Mouse (Mus musculus) left cerebral cortex, adult 2 months (tissue): ENCODE measurements around the gene Vwc2. TPM values are rescaled to one million over a fixed set of nuclear protein-coding genes. Genes with fewer than 3 reads are reported as not detected.
A peak's percentile ranks its signal among the peaks of the same experiment; 100 is the strongest.

ENCODE experiments used
- DNase-seq, 2 experiments: peaks; one replicate each; pipeline ENCODE4 v3.0.0; 2021 to 2022; ENCODE audit warnings: low spot score in 2 of 2, mixed read lengths in 1 of 2; ENCODE audit errors: extremely low spot score in 1 of 2
- H3K27ac ChIP-seq: fragments of 200-600 bp; 2 replicates; pipeline ENCODE4 v1.8.1; 2022
- H3K4me3 ChIP-seq: fragments of 200-600 bp; 2 replicates; pipeline ENCODE4 v1.8.1; 2022
- CTCF ChIP-seq: fragments of 200-600 bp; IDR thresholded peaks from 2 replicates; pipeline ENCODE4 v1.8.1; 2022; ENCODE audit warnings: antibody characterized with exemption, mild to moderate bottlenecking, moderate library complexity
- intact Hi-C: fragments of 180-260 bp; cut with DNase I; formaldehyde crosslinking; loops from one replicate; pipeline ENCODE4 v1.15.1; 2025
- total RNA-seq, 2 experiments: library from RNA; stranded (reverse); gene quantifications; 2 replicates each; pipeline ENCODE4 v1.2.3; 2021

Gene Vwc2
- total RNA-seq, 2 experiments from 2014 or later: 10.1 to 11.4 TPM

- Histone ChIP-seq H3K27ac (no peak overlapping the region), H3K4me3 (no peak overlapping the region; the same call in 1 of the 2 replicates)
- intact Hi-C loops: no loop called here
- DNase-seq: no peak
- no peak for TF ChIP-seq CTCF
Measured at GRCm38 (mm10) chr11:11116736-11117135, 2.7 kb downstream of the Vwc2 start.

GRCm38 (mm10) chr11:11122866-11123265 lies 8.8 kb downstream of the Vwc2 start:
- intact Hi-C loops: no loop called here
- H3K4me3 ChIP-seq: no peak overlapping the region
- H3K27ac ChIP-seq: no peak overlapping the region
- TF ChIP-seq CTCF: no peak
- no peak for DNase-seq

GRCm38 (mm10) chr11:11131414-11132077 lies 17.5 kb downstream of the Vwc2 start:
- peak; percentile 46 to 60 for DNase-seq
- peak; percentile 80 for TF ChIP-seq CTCF
- Histone ChIP-seq H3K27ac (no peak overlapping the region), H3K4me3 (no peak overlapping the region)
- intact Hi-C loops: loop anchor here (1.0 to 5.0 kb wide), 3 partner anchors 91 to 1814 kb away; no protein-coding TSS in a partner anchor

GRCm38 (mm10) chr11:11140622-11141021 lies 26.6 kb downstream of the Vwc2 start:
- H3K4me3 ChIP-seq: no peak overlapping the region
- intact Hi-C loops: no loop called here
- no peak for TF ChIP-seq CTCF
- no peak overlapping the region for H3K27ac ChIP-seq
- no peak for DNase-seq

- Histone ChIP-seq H3K27ac (no peak overlapping the region), H3K4me3 (no peak overlapping the region)
- intact Hi-C loops: no loop called here
- TF ChIP-seq CTCF: no peak
- no peak for DNase-seq
Measured at GRCm38 (mm10) chr11:11152681-11153080, 38.7 kb downstream of the Vwc2 start.

- H3K4me3 ChIP-seq: no peak overlapping the region
- no peak overlapping the region for H3K27ac ChIP-seq
- DNase-seq: no peak
- intact Hi-C loops: no loop called here
- no peak for TF ChIP-seq CTCF
Measured at GRCm38 (mm10) chr11:11171396-11171795, 57.4 kb downstream of the Vwc2 start.

- H3K27ac ChIP-seq: no peak overlapping the region
- TF ChIP-seq CTCF: no peak
- no peak overlapping the region for H3K4me3 ChIP-seq
- intact Hi-C loops: no loop called here
- DNase-seq: no peak
Measured at GRCm38 (mm10) chr11:11175259-11175658, 61.2 kb downstream of the Vwc2 start.

DNA sequence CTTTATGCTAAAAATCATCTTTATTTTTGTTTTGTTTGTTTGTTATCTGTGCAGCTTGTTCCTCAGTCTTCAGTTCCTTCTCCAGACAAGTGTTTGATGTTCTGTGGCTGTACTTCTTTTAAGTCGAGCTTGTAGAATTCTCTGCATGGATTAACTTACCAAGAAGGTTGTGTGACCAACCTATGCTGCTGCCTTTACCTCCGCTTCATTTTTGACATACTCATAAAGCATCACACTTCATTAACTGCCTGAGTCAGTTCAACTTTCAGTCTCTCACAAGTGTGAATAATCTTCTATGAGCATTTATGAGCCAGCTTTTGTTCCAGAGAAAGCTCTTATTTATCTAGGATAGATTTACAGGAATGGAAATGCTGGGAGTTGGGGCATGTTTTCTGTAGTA lies 68.7 kb downstream of the Vwc2 start:
- no peak for DNase-seq
- intact Hi-C loops: no loop called here
- Histone ChIP-seq H3K4me3 (no peak overlapping the region), H3K27ac (no peak overlapping the region)
- no peak for TF ChIP-seq CTCF

- peak; percentile 63 for TF ChIP-seq CTCF
- Histone ChIP-seq H3K27ac (no peak overlapping the region), H3K4me3 (no peak overlapping the region)
- no peak for DNase-seq
- intact Hi-C loops: loop anchor here (1.0 to 5.0 kb wide), 3 partner anchors 91 to 1906 kb away; no protein-coding TSS in a partner anchor
Measured at GRCm38 (mm10) chr11:11223162-11223561, 109.1 kb downstream of the Vwc2 start.

DNA sequence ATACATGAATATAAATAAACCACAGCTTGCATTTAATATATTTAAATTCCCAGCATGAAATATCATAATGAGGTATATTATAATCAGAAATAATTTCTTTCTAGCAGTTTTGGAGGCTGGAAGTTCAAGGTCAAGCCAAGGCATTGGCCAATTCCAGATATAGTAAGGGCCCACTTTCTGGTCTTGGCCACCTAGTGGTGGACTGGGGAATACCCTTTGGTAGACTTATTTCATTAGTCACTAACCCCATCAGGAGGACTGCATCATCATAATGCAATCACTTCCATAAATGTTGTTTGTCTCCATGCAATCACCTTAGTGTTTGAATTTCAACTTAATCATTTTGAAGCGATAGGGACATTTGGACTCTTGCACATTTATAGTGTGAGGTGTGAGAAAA lies 125.3 kb downstream of the Vwc2 start:
- Histone ChIP-seq H3K27ac (no peak overlapping the region), H3K4me3 (no peak overlapping the region)
- peak; percentile 44 for TF ChIP-seq CTCF
- intact Hi-C loops: no loop called here
- DNase-seq: no peak

DNA sequence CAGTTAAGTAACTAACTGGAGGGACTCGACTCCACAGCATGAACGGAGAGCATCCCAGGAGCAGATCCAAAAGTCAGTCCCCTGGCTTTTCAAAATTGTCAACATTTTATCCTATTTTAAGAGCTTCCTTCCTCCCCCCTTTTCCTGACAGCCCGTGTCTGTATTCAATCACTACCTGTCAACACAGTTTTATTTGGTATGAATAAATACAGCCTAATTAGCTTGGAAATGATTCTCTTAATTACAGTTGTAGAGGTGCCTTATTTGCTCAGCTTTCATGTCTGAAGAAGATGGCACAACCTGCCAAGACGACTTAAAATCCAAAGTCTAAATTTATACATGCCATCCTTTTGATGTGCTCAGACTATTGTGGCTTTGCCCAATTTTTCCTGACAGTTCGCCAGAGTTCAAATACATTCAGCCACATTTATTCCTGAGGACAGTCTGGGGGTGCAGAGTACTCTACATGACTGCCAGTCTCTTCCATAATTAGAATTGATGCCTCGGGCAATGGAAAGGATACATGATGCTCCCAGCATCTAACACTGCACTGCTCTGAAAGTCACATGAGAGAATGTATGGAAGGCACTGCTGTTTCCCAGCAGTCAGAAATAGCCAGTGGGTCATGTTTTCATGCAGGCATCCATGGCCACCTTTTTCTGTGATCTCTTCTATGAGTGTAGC lies 128.8 kb downstream of the Vwc2 start:
- no peak for TF ChIP-seq CTCF
- intact Hi-C loops: no loop called here
- H3K27ac ChIP-seq: no peak overlapping the region
- no peak overlapping the region for H3K4me3 ChIP-seq
- no peak for DNase-seq

DNA sequence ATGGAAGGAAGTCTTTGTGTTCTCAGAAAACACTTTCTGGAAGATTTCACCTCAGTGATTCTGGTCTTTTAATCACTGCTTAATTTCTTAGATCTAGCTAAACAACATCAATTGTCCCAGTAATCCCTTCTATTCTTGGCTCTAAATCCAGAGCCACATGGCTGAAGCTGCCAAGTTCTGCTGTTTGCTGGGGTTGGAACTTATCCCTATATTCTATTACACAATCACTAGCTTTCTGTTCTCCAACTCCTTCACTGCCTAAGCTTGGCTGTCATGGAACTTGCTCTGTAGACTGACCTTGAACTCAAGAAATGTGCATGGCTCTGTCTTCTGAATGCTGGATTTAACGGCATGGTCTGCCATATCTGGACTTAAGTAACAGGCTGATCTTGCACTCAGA lies 143.3 kb downstream of the Vwc2 start:
- no peak for DNase-seq
- Histone ChIP-seq H3K4me3 (no peak overlapping the region), H3K27ac (no peak overlapping the region)
- TF ChIP-seq CTCF: no peak
- intact Hi-C loops: no loop called here

DNA sequence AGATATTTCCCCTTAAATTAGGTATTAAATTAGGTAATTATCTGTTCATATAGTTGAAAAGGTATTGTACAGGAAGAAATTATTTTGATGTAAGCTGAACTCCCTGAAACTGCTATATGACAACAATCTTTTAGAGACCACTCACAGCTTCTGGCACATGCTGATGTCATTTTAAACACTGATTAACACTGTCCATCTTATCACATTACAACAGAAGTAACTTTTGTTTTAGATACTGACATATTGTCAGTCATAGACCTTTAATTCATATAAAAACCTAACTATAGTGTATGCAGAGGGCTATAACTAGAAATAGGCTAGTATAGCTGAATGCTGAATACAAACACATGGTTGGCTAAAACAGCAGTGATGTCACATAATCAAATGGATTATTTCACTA lies 166.1 kb downstream of the Vwc2 start:
- Histone ChIP-seq H3K4me3 (no peak overlapping the region), H3K27ac (no peak overlapping the region)
- intact Hi-C loops: no loop called here
- no peak for TF ChIP-seq CTCF
- no peak for DNase-seq
